Mouse (Mus musculus) erythroblast, embryonic 14.5 days (primary cell): ENCODE data around the gene Erich2. TPM values are rescaled to one million over a fixed set of nuclear protein-coding genes. Genes with fewer than 3 reads are reported as not detected.

Experiments
- H3K27me3 ChIP-seq: 2 replicates; pipeline ENCODE4 v1.6.1; 2012; ENCODE audit warnings: inconsistent platforms; ENCODE audit not compliant: control insufficient read depth
- H3K36me3 ChIP-seq: 2 replicates; pipeline ENCODE4 v1.6.1; 2012; ENCODE audit warnings: mild to moderate bottlenecking, inconsistent platforms; ENCODE audit not compliant: control insufficient read depth
- H3K4me1 ChIP-seq: 2 replicates; pipeline ENCODE4 v1.6.1; 2012; ENCODE audit warnings: inconsistent platforms; ENCODE audit not compliant: control insufficient read depth
- H3K4me3 ChIP-seq: replicated peaks from 2 replicates; pipeline ENCODE3; 2012; ENCODE audit warnings: moderate library complexity, mild to moderate bottlenecking, inconsistent platforms
- H3K9me3 ChIP-seq: 2 replicates; pipeline ENCODE4 v1.6.1; 2012; ENCODE audit warnings: low read length, inconsistent platforms, mixed read lengths; ENCODE audit not compliant: control insufficient read depth
- GATA1 ChIP-seq: IDR thresholded peaks from 2 replicates; pipeline ENCODE4 v1.6.1; 2012; ENCODE audit warnings: low read length, inconsistent platforms, mixed read lengths
- TAL1 ChIP-seq: IDR thresholded peaks from 3 replicates; pipeline ENCODE4 v1.6.1; 2012; ENCODE audit warnings: low read length, inconsistent platforms, mixed read lengths
- polyA plus RNA-seq: library from polyadenylated mRNA; stranded (reverse); fragments of >175 nt; gene quantifications from 2 replicates; pipeline ENCODE4 v1.2.3, GENCODE M21; 2012

The Erich2 gene
- polyA plus RNA-seq, 1 experiment: not detected

DNA sequence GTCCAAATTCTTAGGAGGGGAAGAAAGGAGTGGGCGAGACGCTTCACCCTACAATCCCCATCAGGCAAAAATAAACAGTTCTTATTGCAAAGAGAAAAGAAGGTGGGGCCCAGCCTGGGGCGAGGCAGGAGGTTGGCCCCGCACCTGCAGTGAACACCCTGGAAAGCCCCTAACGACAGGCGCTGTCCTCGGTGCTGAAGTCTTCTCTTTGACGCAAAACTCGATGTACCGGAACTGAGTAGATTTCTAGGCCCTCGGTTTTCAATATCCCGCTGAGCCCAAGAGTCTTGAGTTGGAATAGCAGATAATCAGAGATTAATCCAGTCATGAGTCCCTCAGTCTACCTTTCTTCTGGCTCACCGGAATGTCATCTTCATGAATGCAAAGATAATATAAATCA, 50.9 kb downstream of the Erich2 start:
- Histone ChIP-seq H3K36me3 (no peaks in the 10 kb centered on the region), H3K27me3 (peaks cover 57% of the 10 kb centered on the region), H3K4me1 (no peaks in the 10 kb centered on the region), H3K9me3 (no peaks in the 10 kb centered on the region; the same call in 1 of the 2 replicates), H3K4me3 (no peak overlapping the region)
- no peak for TF ChIP-seq TAL1
- no peak for TF ChIP-seq GATA1

DNA sequence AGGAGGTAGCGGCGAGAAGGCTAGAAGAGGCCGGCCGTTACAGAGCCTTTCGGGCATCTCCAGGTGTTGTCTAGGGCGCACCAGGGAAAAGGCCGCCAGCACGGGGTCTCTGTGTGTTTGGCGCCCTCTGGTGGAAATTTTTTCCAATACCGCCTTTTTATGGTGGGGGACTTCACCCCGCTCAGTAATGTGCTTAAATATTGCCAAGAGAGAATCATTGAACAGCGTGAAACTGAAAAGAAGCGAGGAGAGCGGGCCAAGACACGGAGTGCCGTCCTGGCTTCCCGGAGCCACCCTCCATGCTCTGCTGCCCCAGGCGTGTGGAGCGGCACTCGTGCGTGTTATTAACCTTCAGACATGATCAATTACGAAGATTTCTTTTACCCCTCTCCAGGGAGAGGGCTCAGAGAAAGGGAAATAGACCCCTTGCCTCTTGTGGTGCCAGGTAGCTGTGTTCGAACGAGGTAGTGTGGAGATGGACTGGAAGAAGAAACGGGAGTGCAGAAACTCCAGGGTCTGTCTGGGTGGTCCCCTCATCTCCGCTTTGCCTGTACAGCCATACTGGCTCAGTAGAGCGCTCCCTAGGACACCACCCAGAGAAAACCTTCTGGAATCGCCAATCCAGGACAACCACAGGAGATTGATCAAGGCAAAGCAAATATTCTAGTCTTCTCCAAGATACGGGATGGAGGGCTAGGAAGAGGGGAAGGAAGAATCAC, 52.6 kb downstream of the Erich2 start:
- TF ChIP-seq TAL1: no peak
- no peak for TF ChIP-seq GATA1
- no peaks in the 10 kb centered on the region; the same call in 1 of the 2 replicates for H3K9me3 ChIP-seq
- no peak overlapping the region for H3K4me3 ChIP-seq
- no peaks in the 10 kb centered on the region for H3K4me1 ChIP-seq
- H3K36me3 ChIP-seq: no peaks in the 10 kb centered on the region
- peaks cover 74% of the 10 kb centered on the region for H3K27me3 ChIP-seq

DNA sequence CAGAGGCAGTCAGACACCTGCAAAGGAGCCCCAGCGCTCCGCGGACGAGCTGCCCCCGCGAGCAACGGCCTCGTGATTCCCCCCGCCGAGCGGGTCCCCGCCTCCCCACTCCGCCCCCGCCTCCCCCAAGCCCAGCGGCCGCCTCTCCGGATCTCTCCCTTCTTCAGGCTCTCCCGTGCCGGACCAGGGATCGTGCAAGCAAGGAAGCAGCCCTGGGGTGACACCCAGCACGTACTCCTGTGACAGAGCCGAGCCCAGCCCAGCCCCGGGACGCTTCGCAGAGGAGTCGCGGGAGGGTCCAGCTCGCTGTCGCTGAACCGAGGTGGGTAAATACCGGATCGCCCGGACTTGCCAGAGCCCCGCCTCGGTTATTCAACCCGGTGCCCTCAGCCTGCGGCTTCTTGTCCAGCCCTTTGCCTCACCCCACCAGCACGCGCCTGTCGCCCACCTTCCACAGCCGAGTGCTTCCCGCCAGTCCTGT, 53.4 kb downstream of the Erich2 start:
- no peaks in the 10 kb centered on the region for H3K36me3 ChIP-seq
- peaks cover 82% of the 10 kb centered on the region for H3K27me3 ChIP-seq
- TF ChIP-seq TAL1 (no peak), GATA1 (no peak)
- H3K4me3 ChIP-seq: no peak overlapping the region
- no peaks in the 10 kb centered on the region for H3K4me1 ChIP-seq
- no peaks in the 10 kb centered on the region; the same call in 1 of the 2 replicates for H3K9me3 ChIP-seq

DNA sequence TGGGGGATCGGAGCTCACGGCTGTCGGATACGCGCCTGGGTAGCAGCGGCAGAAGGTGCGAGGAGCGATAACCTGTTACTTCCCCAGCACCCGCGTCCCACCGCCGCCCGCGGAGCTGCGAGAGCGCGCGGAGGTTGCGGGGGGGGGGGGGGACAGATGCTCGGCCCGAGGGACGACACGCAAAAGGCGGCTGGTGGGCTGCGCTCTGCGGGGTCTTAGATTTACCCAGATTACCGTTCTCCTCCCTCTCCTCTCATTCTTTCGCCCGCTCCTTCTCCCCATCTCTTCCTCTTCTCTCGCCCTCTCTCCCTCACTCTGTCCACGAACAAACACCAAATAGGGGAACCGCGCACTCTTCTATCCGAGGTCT, 54.0 kb downstream of the Erich2 start:
- Histone ChIP-seq H3K36me3 (no peaks in the 10 kb centered on the region), H3K9me3 (no peaks in the 10 kb centered on the region; the same call in 1 of the 2 replicates), H3K27me3 (peaks cover 87% of the 10 kb centered on the region), H3K4me1 (no peaks in the 10 kb centered on the region), H3K4me3 (no peak overlapping the region)
- TF ChIP-seq TAL1: no peak
- TF ChIP-seq GATA1: no peak

DNA sequence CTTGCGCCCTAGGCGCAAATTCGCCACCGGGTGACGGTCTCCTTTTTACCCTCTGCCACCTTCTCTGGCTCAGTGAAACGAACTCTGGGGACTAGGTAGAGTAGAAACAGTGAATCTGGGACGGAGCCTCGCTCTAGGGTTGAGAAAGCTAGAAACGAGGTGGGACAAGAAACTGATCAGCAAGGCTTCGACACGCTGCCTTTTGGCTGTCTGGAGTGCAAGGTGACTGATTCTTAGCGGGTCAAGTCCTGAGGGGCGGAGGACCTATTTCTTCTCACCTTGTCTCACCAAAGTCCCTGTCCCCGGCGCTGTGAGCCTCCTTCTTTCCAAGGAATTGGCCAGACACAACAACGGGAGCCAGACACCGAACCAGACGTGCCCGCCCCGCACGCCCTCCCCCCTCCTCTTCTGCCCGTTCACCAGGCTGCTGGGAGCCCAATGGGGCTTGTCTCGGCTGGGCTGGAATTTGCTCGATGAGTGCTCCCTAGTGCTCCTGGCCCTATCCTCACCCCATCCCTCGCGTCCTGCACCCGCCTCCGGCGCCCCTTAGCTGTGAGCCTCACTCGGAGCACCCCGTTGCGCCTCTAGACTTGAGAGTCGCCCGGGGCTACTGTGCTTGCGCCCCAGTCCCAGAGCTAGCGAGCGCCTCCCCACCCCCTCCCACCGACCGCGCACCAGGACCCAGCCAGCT, 54.5 kb downstream of the Erich2 start:
- peaks cover 93% of the 10 kb centered on the region for H3K27me3 ChIP-seq
- TF ChIP-seq TAL1: no peak
- TF ChIP-seq GATA1: no peak
- H3K4me3 ChIP-seq: no peak overlapping the region
- H3K4me1 ChIP-seq: no peaks in the 10 kb centered on the region
- H3K36me3 ChIP-seq: no peaks in the 10 kb centered on the region
- no peaks in the 10 kb centered on the region; the same call in 1 of the 2 replicates for H3K9me3 ChIP-seq

DNA sequence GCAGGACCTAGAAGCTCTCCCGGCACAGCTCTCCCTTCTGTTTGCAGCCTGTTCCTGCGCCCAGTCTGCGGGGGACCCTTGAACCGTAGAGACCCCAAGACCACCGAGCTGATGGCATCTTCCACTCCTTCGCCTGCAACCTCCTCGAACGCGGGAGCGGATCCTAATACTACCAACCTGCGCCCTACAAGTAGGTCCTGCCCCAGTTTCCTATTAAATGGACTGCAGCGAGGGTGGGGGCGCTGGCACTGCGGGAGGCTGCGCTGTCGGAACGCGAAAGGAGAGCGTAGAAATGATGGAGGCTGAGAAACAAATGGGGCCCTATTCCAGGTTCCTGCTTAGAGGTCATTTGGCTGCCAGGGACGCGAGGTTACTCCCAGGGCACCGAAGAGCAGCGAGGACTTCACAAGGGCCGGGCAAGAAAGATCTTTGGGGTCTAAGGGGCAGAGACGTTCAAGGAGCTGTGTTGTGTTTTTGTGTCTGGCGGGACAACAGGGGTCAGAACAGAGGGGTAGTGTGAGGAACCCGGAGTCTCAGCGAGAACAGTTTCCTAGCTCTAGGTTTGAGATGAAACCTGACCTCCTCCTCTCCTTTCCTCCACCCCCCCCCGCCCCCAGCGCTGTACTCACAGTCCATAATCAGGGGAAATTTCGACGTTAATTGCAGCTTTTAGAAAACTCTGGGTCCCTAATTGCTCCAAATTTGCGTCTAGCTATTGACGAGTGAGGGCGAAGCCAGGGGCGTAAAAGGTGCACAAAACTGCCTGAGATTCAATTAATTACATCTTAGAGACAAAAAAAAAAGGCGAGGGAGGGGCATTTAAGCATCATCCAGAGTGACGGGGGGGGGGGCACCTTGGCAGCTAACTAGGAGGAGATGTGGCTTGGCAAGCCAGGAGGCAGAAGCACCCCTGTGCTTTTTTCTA, 55.4 kb downstream of the Erich2 start:
- no peaks in the 10 kb centered on the region for H3K4me1 ChIP-seq
- no peak for TF ChIP-seq TAL1
- no peak for TF ChIP-seq GATA1
- no peak overlapping the region for H3K4me3 ChIP-seq
- peaks cover 100% of the 10 kb centered on the region for H3K27me3 ChIP-seq
- H3K36me3 ChIP-seq: no peaks in the 10 kb centered on the region
- no peaks in the 10 kb centered on the region; the same call in 1 of the 2 replicates for H3K9me3 ChIP-seq

DNA sequence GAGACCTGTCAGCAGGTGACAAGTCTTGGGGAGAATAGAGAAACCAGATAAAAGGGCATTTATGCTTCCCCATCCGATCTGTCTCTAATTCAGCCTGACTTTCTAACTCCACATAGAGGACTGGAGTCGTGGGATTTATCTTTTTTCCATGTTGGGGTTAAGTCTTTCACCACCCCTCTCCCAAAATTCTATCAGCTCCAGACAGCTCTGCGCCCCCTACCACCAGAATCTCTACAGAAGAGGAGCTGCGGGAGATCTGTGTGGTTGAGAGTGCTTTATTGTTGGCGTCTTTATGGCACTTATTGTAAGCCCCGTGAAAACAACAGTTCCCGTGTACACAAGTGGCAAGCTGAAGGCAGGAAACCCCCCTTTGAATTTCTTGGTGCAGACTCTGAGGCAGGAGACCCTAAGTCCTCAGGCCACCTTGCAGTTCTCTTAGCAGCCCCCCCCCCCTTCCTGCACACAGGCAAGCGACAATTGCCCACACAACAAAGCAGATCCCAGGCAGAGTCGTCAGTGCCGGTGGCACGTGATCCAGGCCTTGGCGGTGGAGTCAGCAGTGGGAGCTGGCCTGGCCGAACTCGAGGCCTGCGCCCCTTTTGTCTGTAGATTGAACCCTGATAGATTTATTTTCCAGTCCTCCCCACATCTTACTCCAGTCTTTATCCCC, 56.2 kb downstream of the Erich2 start:
- peaks cover 100% of the 10 kb centered on the region for H3K27me3 ChIP-seq
- TF ChIP-seq GATA1 (no peak), TAL1 (no peak)
- H3K4me1 ChIP-seq: no peaks in the 10 kb centered on the region
- no peaks in the 10 kb centered on the region for H3K36me3 ChIP-seq
- no peak overlapping the region for H3K4me3 ChIP-seq
- no peaks in the 10 kb centered on the region; the same call in 1 of the 2 replicates for H3K9me3 ChIP-seq

DNA sequence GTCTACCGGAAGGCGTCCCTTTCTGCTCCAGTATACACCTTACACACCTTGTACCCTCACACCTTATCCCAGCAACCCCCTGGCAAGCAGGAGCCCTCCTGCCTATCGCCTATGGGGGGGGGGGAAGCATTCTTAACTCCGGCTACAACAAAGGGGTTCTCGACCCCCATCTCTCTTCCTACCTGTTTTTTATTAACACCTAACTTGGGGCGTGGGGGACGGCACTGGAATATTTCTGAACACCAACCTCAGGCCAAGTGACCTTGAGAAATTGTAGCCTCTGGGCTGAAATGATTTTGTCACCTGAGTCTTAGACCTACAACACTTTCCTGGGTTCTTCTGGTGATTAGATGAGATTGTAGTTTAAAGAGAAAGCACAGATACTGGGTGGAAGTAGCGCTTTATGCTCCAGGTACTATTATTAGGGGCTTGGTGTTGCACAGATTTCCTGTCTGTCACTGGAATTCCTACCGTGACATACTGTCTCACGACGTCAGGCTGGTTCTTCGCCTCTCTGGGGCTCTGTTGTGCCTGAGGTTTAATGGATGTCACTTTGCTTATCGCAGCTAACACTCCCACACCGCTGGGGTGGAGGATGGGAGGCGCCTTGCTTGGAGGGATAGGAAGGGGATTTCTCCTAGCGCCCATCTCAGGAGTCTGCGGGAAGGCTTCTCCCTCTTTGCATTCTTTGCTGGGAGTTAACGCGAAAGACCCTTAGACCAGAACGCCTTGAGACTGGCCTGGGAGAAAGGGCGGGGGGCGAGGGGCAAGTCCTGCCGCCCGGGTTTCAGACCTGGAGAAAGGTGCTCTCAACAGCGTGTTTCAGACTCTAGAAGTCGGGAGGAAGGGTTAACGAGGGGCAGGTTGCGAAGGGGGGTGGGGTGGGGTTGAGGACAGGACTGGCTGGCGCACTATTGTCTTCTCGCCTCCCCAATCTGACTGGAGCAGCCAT, 57.3 kb downstream of the Erich2 start:
- H3K9me3 ChIP-seq: no peaks in the 10 kb centered on the region; the same call in 1 of the 2 replicates
- H3K27me3 ChIP-seq: peaks cover 94% of the 10 kb centered on the region
- TF ChIP-seq GATA1: no peak
- no peak for TF ChIP-seq TAL1

More for the DNA sequence above, 57.3 kb downstream of the Erich2 start:
- no peaks in the 10 kb centered on the region for H3K36me3 ChIP-seq
- no peak overlapping the region for H3K4me3 ChIP-seq
- no peaks in the 10 kb centered on the region for H3K4me1 ChIP-seq
